9 mouse cellular contexts compared by ENCODE assay signal in genomic region chr11:99364412-99364811, GRCm38 (mm10). TPM values are rescaled to one million over a fixed set of nuclear protein-coding genes. Genes with fewer than 3 reads are reported as not detected.
DNase-seq lines count a peak whose midpoint lies in the region; ATAC-seq and TF ChIP-seq lines count a peak whose summit lies in the region.
"Had no signal": no experiment of that assay in that cellular context is flagged by ENCODE, and none has a peak within 500 bp of the region (broad histone marks: within the 10 kb centered on the region; RNA-seq: fewer than 3 reads in every experiment).

No protein-coding gene starts in this region.

- DNase-seq in intestine, embryonic 14.5 days (ENCODE audit: low spot score), result peak; percentile 55
- DNase-seq in 416B (ENCODE audit: low read depth), result peak; percentile 31
- DNase-seq in left cerebral cortex, adult 2 months (ENCODE audit: extremely low spot score in 1 of 2, low spot score in 2 of 2), result peak; percentile 32 to 36
- DNase-seq in ovary, postnatal 36 days (ENCODE audit: low spot score), result no peak

- H3K27me3 ChIP-seq in intestine, embryonic 14.5 days (replicated peaks; ENCODE audit: control insufficient read depth, insufficient read depth, low read length), result no peaks in the 10 kb centered on the region
- no peaks in the 10 kb centered on the region for H3K27me3 ChIP-seq in intestine, embryonic 15.5 days (replicated peaks)
- no peaks in the 10 kb centered on the region; the same call in 1 of the 2 replicates for H3K27me3 ChIP-seq in E14TG2a.4 (ENCODE audit: insufficient read depth, low read length)
- H3K27me3 ChIP-seq in small intestine, adult 2 months (ENCODE audit: control insufficient read depth, insufficient read depth, low read length), result peaks cover 2% of the 10 kb centered on the region; the same call in 1 of the 2 replicates
- H3K27me3 ChIP-seq: limb, embryonic 13.5 days had no signal

- ATAC-seq in intestine, embryonic 14.5 days (replicated peaks; ENCODE audit: low FRiP score, low TSS enrichment, low read depth), result no peak
- no peak for ATAC-seq in intestine, embryonic 15.5 days

- intact Hi-C loops in left cerebral cortex, adult 2 months (cut with DNase I), result loop anchor here (2.0 to 5.0 kb wide), 2 partner anchors 54 to 177 kb away; no protein-coding TSS in a partner anchor

- 23% methylated on average over 9 of the region's 9 CpGs for WGBS in intestine, embryonic 14.5 days
- 26% methylated on average over 9 of the region's 9 CpGs for WGBS in intestine, embryonic 15.5 days
- WGBS in small intestine, adult 2 months, result 17% methylated on average over 9 of the region's 9 CpGs

- H3K27ac ChIP-seq in intestine, embryonic 14.5 days (ENCODE audit: low read depth), result no peak overlapping the region
- no peak overlapping the region for H3K27ac ChIP-seq in intestine, embryonic 15.5 days
- H3K27ac ChIP-seq in cortical plate, adult 2 months (ENCODE audit: insufficient read depth, low read length), result no peak overlapping the region
- H3K27ac ChIP-seq in left cerebral cortex, adult 2 months, result no peak overlapping the region
- no peak overlapping the region for H3K27ac ChIP-seq in small intestine, adult 2 months (ENCODE audit: insufficient read depth, low read depth, low read length)
- H3K27ac ChIP-seq: limb, embryonic 13.5 days had no signal

- H3K36me3 ChIP-seq in intestine, embryonic 14.5 days (ENCODE audit: control insufficient read depth, insufficient read depth, low read length), result no peaks in the 10 kb centered on the region
- no peaks in the 10 kb centered on the region for H3K36me3 ChIP-seq in intestine, embryonic 15.5 days
- H3K36me3 ChIP-seq in E14TG2a.4 (ENCODE audit: insufficient read depth, low read length), result no peaks in the 10 kb centered on the region
- H3K36me3 ChIP-seq in small intestine, adult 2 months (ENCODE audit: control insufficient read depth, insufficient read depth, low read length), result no peaks in the 10 kb centered on the region
- H3K36me3 ChIP-seq: limb, embryonic 13.5 days had no signal

- H3K9ac ChIP-seq in intestine, embryonic 14.5 days (ENCODE audit: low read length), result no peak overlapping the region
- H3K9ac ChIP-seq in intestine, embryonic 15.5 days, result no peak overlapping the region
- H3K9ac ChIP-seq: limb, embryonic 13.5 days had no signal

- no peak overlapping the region for H3K4me3 ChIP-seq in intestine, embryonic 14.5 days (ENCODE audit: low read depth, low read length)
- no peak overlapping the region for H3K4me3 ChIP-seq in intestine, embryonic 15.5 days (replicated peaks)
- H3K4me3 ChIP-seq in E14TG2a.4 (replicated peaks; ENCODE audit: low read length), result no peak overlapping the region
- H3K4me3 ChIP-seq in cortical plate, adult 2 months (ENCODE audit: insufficient read depth, low read length), result no peak overlapping the region
- peak overlapping the region; percentile 24; the same call in 1 of the 2 replicates for H3K4me3 ChIP-seq in left cerebral cortex, adult 2 months
- no peak overlapping the region for H3K4me3 ChIP-seq in small intestine, adult 2 months (ENCODE audit: low read depth, low read length)
- H3K4me3 ChIP-seq: limb, embryonic 13.5 days had no signal

- H3K9me3 ChIP-seq in intestine, embryonic 14.5 days (ENCODE audit: control insufficient read depth, low read length), result no peaks in the 10 kb centered on the region
- no peaks in the 10 kb centered on the region for H3K9me3 ChIP-seq in intestine, embryonic 15.5 days
- no peaks in the 10 kb centered on the region for H3K9me3 ChIP-seq in E14TG2a.4 (ENCODE audit: low read length)
- H3K9me3 ChIP-seq: limb, embryonic 13.5 days had no signal

- no peak for TF ChIP-seq POLR2A in cortical plate, adult 2 months (IDR thresholded peaks at IDR 0.05; ENCODE audit: extremely low read depth, insufficient read depth, low read length)
- no peak for TF ChIP-seq POLR2A in small intestine, adult 2 months (IDR thresholded peaks at IDR 0.05; ENCODE audit: low read depth, low read length)

- H3K4me2 ChIP-seq in intestine, embryonic 14.5 days (ENCODE audit: low read length), result no peak overlapping the region
- H3K4me2 ChIP-seq in intestine, embryonic 15.5 days (replicated peaks), result no peak overlapping the region
- H3K4me2 ChIP-seq: limb, embryonic 13.5 days had no signal

- peak; percentile 85 for TF ChIP-seq CTCF in E14TG2a.4 (conservative IDR thresholded peaks at IDR 0.05; ENCODE audit: low read length)
- peak; percentile 69 for TF ChIP-seq CTCF in cortical plate, adult 2 months (IDR thresholded peaks at IDR 0.05; ENCODE audit: extremely low read depth, insufficient read depth, low read length)
- TF ChIP-seq CTCF in left cerebral cortex, adult 2 months (IDR thresholded peaks at IDR 0.05), result peak; percentile 83
- peak; percentile 30; the same call in 1 of the 2 replicates for TF ChIP-seq CTCF in small intestine, adult 2 months (IDR thresholded peaks at IDR 0.05; ENCODE audit: extremely low read depth, insufficient read length, insufficient replicate concordance, low read depth, low read length)

- H3K4me1 ChIP-seq in intestine, embryonic 14.5 days (replicated peaks; ENCODE audit: control insufficient read depth, insufficient read depth, low read length), result no peaks in the 10 kb centered on the region
- no peaks in the 10 kb centered on the region for H3K4me1 ChIP-seq in intestine, embryonic 15.5 days (replicated peaks)
- H3K4me1 ChIP-seq in E14TG2a.4 (replicated peaks; ENCODE audit: low read depth, low read length), result peaks cover 8% of the 10 kb centered on the region
- no peaks in the 10 kb centered on the region for H3K4me1 ChIP-seq in cortical plate, adult 2 months (ENCODE audit: control insufficient read depth, insufficient read depth, low read length)
- H3K4me1 ChIP-seq in small intestine, adult 2 months (ENCODE audit: control insufficient read depth, insufficient read depth, insufficient read length, low read length), result no peaks in the 10 kb centered on the region
- H3K4me1 ChIP-seq: limb, embryonic 13.5 days had no signal

RNA-seq across cellular contexts. Expression of gene Krt28, which starts 10.3 kb away (rescaled TPM):
- not detected in 2 replicates for polyA plus RNA-seq in intestine, embryonic 14.5 days (2014; fragmentation: Nextera tagmentation; extraction: Ambion mirVana)
- 0.09 TPM in 1 of 2 replicates, not detected in the other for polyA plus RNA-seq in intestine, embryonic 15.5 days (2015; fragmentation: Nextera tagmentation; extraction: Ambion mirVana)
- polyA plus RNA-seq in cortical plate, adult 2 months (2012; rRNA removed), result 0.15 and 0.25 TPM in 2 replicates
- total RNA-seq in left cerebral cortex, adult 2 months (2021), result not detected
- polyA plus RNA-seq in small intestine, adult 2 months (2012; rRNA removed), result not detected in 2 replicates

RNA-seq across cellular contexts. Expression of gene Krt27, which starts 13.5 kb away (rescaled TPM):
- polyA plus RNA-seq in intestine, embryonic 14.5 days (2014; fragmentation: Nextera tagmentation; extraction: Ambion mirVana), result not detected in 2 replicates
- not detected in 2 replicates for polyA plus RNA-seq in intestine, embryonic 15.5 days (2015; fragmentation: Nextera tagmentation; extraction: Ambion mirVana)
- polyA plus RNA-seq in cortical plate, adult 2 months (2012; rRNA removed), result not detected in 2 replicates
- total RNA-seq in left cerebral cortex, adult 2 months (2021), result not detected
- not detected in 2 replicates for polyA plus RNA-seq in small intestine, adult 2 months (2012; rRNA removed)
- polyA plus RNA-seq: limb, embryonic 13.5 days had no signal

RNA-seq across cellular contexts. Expression of gene Krt10, which starts 24.8 kb away (rescaled TPM):
- polyA plus RNA-seq in intestine, embryonic 14.5 days (2014; fragmentation: Nextera tagmentation; extraction: Ambion mirVana), result 26.2 and 28.5 TPM in 2 replicates
- 18.3 and 21.2 TPM in 2 replicates for polyA plus RNA-seq in intestine, embryonic 15.5 days (2015; fragmentation: Nextera tagmentation; extraction: Ambion mirVana)
- polyA plus RNA-seq in cortical plate, adult 2 months (2012; rRNA removed), result 10.5 and 12.9 TPM in 2 replicates
- 10 to 100 TPM in 1 of 2 experiments, 1 to 10 TPM in 1; 9.6 to 10.1 TPM for total RNA-seq in left cerebral cortex, adult 2 months (2021)
- polyA plus RNA-seq in small intestine, adult 2 months (2012; rRNA removed), result 0.15 and 0.18 TPM in 2 replicates

RNA-seq across cellular contexts. Expression of gene Krt26, which starts 26.6 kb away (rescaled TPM):
- polyA plus RNA-seq in intestine, embryonic 14.5 days (2014; fragmentation: Nextera tagmentation; extraction: Ambion mirVana), result 0.04 and 0.16 TPM in 2 replicates
- 0.11 TPM in 1 of 2 replicates, not detected in the other for polyA plus RNA-seq in intestine, embryonic 15.5 days (2015; fragmentation: Nextera tagmentation; extraction: Ambion mirVana)
- polyA plus RNA-seq in cortical plate, adult 2 months (2012; rRNA removed), result 0.04 TPM in 1 of 2 replicates, not detected in the other
- not detected for total RNA-seq in left cerebral cortex, adult 2 months (2021)
- polyA plus RNA-seq in small intestine, adult 2 months (2012; rRNA removed), result not detected in 2 replicates
- polyA plus RNA-seq: limb, embryonic 13.5 days had no signal

RNA-seq across cellular contexts. Expression of gene Krt25, which starts 41.7 kb away (rescaled TPM):
- 0.15 TPM in 1 of 2 replicates, not detected in the other for polyA plus RNA-seq in intestine, embryonic 14.5 days (2014; fragmentation: Nextera tagmentation; extraction: Ambion mirVana)
- not detected in 2 replicates for polyA plus RNA-seq in intestine, embryonic 15.5 days (2015; fragmentation: Nextera tagmentation; extraction: Ambion mirVana)
- 0.04 TPM in 1 of 2 replicates, not detected in the other for polyA plus RNA-seq in cortical plate, adult 2 months (2012; rRNA removed)
- not detected for total RNA-seq in left cerebral cortex, adult 2 months (2021)
- polyA plus RNA-seq in small intestine, adult 2 months (2012; rRNA removed), result not detected in 2 replicates
- polyA plus RNA-seq: limb, embryonic 13.5 days had no signal

Comparison
In these comparisons a context has a peak if more than half of its experiments do, and no peak if none do; other contexts are left out.
1. CTCF ChIP-seq: peak in every context shown above with its lines; median percentile 85 in E14TG2a.4; 83 in left cerebral cortex, adult 2 months; 69 in cortical plate, adult 2 months; 30 in small intestine, adult 2 months.